Mouse (Mus musculus) adipocyte (in vitro differentiated cells): ENCODE measurements around the gene Tril.

Source experiments
- DNase-seq: peaks from one replicate; pipeline ENCODE4 v3.0.0-alpha.2; 2016; ENCODE audit warnings: low spot score

Tril gene

GRCm38 (mm10) chr6:53806021-53806420, 14.6 kb downstream of the Tril start:
- no peak for DNase-seq

GRCm38 (mm10) chr6:53804145-53804544, 16.5 kb downstream of the Tril start:
- no peak for DNase-seq

DNA sequence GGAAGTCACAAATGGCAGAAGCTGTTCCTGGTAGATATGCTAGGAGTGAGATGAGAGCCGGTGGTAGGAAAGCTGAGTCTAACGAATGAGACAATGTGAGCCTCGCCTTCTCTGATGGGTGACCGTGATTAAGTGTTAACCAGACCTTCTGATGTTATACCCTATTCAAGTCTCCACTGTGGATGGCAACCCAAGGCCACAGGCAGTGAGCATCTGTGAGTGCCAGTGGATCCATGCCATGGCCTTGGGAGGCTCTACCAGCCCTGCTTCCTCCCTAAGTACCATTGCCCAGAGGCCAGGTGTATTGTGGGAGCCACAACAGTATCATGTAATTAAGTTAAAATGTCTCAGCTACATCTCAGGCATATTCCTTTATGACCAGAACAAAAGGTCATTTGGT, 17.1 kb downstream of the Tril start:
- no peak for DNase-seq

- DNase-seq: peak; percentile 77
Measured at GRCm38 (mm10) chr6:53801893-53802286, 18.7 kb downstream of the Tril start.

- DNase-seq: no peak
Measured at GRCm38 (mm10) chr6:53801269-53801892, 19.2 kb downstream of the Tril start.

- no peak for DNase-seq
Measured at GRCm38 (mm10) chr6:53798865-53799264, 21.8 kb downstream of the Tril start.

- DNase-seq: no peak
Measured at GRCm38 (mm10) chr6:53796835-53797234, 23.8 kb downstream of the Tril start.

- DNase-seq: peak; percentile 30
Measured at GRCm38 (mm10) chr6:53795788-53796187, 24.8 kb downstream of the Tril start.

DNA sequence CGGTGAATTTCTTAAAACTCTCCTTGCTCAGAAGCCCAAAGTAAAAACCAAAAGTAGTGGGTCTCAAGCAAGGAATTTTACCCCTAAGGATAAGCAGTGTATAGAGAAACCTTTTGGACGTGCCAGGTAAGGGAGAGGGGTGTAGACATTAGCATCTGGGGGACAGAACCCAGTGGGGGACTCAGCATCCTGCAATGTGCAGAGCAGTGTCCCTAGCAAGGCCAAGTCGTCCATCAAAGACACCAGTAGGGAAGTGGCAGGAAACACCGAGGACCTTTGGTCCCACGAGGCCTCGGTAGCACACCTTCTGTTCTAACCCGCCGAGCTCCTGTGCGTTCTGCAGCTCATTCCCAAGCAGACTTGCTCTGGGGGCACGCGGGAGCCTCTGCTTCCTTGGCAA, 25.6 kb downstream of the Tril start:
- DNase-seq: no peak

DNA sequence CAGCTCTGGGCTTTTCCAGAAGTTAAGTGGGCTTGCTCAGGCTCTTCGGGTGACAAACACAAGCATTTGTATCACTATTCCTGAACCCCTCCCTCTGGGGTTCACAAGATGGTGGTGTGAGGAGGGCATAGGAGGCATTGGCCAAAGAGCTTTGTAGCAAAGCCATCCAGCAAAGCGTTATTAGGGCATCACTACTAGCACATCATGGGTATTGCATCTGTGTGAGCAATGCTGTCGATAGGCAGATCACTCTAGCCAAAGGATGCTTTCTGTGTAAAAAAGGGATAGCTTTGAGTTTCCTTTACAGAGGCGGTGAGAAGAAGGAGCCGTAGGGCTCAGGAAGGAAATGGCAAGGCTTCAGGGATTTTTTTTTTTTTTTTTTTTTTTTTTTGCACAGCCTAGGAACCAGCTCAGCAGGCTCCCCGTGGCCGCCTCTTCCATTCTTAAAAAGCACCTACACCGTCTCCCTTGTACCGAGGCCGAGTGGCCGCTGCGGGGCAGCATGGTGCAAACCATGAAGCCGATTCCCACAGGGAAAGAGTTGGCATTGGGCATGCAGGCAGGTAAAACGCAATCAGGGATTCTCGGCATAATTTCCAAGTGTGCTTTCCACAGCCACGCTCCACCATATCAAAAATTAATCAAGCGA, 26.2 kb downstream of the Tril start:
- peak; percentile 60 for DNase-seq

- peak; percentile 77 for DNase-seq
Measured at GRCm38 (mm10) chr6:53782880-53783539, 37.6 kb downstream of the Tril start.

DNA sequence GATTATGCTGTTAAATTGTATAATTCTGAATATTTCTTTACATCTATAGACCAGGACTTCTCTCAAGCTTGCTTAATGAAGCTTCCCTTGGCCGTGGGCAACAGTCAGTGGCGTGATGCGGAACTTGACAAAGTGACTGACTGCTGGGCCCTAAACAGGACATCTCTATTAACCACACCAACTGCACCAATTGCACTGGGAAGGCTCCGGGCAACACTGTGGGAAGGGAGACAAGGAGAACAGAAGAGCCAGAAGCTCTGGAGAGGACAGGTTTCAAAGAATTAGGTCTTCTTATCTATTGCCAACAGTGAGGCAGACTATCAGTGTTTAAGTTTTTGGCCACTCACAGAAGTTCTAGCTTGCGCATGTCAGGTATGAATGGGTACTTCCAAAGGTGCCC, 38.4 kb downstream of the Tril start:
- no peak for DNase-seq

DNA sequence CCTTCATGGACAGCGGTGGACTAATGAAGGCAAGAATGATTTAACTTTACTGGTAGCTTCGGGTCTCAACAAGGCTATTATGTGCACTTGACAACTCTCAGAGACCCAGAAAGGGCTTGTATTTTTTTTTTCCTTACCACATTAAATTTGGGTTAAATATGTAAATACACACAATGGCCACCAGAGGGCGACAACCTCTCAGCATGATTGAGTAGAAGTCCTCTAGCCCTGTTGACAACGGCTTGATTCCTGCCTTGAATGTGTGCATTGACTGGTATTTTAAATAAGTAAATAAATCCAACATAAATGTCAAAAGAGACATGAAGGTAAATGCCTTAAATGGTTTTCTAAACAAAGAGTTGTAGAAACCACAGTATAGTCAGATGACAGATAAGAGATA, 39.5 kb downstream of the Tril start:
- DNase-seq: peak; percentile 92

- DNase-seq: no peak
Measured at GRCm38 (mm10) chr6:53780008-53780407, 40.6 kb downstream of the Tril start.

DNA sequence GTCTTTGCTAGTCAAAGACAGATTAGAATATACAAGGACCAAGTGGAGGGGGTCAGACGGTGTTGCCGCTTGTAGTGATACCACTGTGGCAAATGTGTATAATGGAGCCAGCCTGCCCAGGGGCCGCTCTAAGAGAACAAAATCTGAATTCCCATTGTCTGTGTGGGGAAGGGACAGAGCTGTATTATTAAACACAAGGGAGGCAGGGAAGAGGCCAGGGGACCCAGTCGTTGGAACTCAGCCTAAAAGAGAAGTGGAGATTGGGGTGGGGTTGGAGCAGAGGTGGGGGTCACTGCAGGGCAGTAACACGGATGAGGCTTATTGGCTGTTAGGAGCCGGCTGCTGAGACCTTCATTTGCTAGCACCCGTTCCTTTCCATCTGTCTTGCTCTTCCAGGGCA, 41.1 kb downstream of the Tril start:
- DNase-seq: no peak

DNA sequence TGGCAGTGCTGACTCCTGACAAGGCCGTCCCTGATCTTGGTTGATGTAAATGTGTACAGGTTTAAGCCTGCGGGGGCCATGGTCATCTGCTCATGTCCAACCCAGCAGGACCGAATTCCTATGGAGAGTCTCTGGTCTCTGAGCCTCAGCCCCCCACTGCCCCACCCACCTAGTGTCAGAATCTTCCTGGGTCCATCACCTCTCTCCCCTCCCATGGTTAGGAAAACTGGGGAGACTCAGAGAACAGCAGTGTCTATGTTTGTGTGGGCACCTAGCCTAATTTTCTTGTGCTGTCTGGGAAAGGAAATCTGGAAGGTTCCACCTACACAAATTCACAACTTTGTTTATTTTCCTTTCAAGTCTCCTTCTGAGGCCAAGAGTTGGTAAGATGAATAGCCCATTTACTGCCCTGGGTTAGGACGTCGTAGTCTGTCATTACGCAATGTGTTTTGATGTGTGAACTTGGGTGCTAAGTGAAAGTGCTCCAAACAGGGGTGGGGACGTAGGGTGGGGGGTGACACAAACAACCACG, 42.1 kb downstream of the Tril start:
- no peak for DNase-seq

- DNase-seq: no peak
Measured at GRCm38 (mm10) chr6:53768275-53768674, 52.4 kb downstream of the Tril start.

DNA sequence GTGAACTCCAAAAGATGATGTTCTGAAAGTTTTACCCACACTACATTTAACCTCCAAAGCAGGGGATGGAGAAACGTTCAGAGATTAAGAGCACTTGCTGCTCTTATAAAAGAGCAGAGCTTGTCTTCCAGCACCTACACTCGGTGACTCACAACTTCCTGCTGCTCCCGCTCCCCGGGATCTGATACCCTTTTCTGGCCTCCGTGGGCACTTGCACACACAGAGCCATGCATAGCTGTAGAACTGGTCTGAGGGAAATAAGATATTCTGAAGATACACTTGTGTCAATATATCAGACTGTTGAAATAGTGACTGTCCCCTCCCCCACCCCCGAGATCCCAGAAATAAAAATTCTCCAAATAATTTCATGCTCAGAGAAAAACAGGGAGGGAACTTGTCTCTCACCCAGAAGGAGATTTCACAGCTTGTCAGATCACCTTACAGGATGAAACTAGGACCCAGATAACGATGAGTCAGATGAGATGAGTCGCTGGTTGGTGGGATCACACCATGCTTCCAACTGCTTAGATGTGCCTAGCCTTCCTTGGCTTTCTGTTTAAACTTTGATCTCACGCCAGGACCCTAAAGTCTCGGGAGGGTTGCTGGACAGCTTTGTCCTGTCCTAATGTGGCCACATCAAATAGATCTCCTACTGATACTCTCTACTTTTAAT, 54.3 kb downstream of the Tril start:
- DNase-seq: no peak

DNA sequence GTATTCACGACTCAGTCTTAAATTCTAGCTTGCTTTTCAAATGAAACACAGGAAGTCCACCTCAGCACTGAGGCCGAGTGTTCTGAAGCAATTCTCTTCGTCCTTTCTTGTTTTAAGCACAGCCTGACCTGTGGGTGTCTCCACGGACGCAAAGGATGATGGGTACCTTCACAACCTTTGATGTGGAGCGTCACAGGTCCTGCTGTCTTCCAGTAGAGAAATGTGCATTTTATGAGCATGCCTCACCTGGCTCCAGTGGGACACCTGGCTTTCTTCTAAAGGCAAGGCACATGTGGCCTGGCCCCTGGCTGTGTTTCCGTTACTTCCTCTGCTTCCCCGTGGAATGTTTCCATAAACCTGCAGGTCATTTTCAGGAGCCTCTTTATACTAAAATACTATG, 54.9 kb downstream of the Tril start:
- no peak for DNase-seq
